Mouse (Mus musculus) ES-Bruce4 (cell line): ENCODE results near the gene Lrrc10b. TPM values are rescaled to one million over a fixed set of nuclear protein-coding genes. Genes with fewer than 3 reads are reported as not detected.
A peak's percentile ranks its signal among the peaks of the same experiment; 100 is the strongest.

ENCODE experiments used
- H3K27ac ChIP-seq: 2 replicates; pipeline ENCODE4 v1.5.1; 2012; ENCODE audit warnings: low read length, inconsistent platforms; ENCODE audit not compliant: insufficient read depth
- H3K27me3 ChIP-seq: 2 replicates; pipeline ENCODE4 v1.6.1; 2012; ENCODE audit warnings: mild to moderate bottlenecking, low read length, inconsistent platforms; ENCODE audit not compliant: control insufficient read depth, poor library complexity, insufficient read depth, severe bottlenecking
- H3K36me3 ChIP-seq: 2 replicates; pipeline ENCODE4 v1.6.1; 2012; ENCODE audit warnings: inconsistent platforms, mild to moderate bottlenecking, low read length, moderate library complexity; ENCODE audit not compliant: control insufficient read depth, poor library complexity, insufficient read depth, severe bottlenecking
- H3K4me1 ChIP-seq: one replicate; pipeline ENCODE4 v1.8.1; 2011; ENCODE audit warnings: low read length; ENCODE audit not compliant: control insufficient read depth, insufficient read depth
- H3K4me3 ChIP-seq: 2 replicates; pipeline ENCODE4 v1.5.1; 2011; ENCODE audit warnings: low read depth, mild to moderate bottlenecking, low read length
- H3K9ac ChIP-seq: 2 replicates; pipeline ENCODE4 v1.6.1; 2012; ENCODE audit warnings: low read depth, mild to moderate bottlenecking, inconsistent platforms; ENCODE audit not compliant: poor library complexity, severe bottlenecking
- H3K9me3 ChIP-seq: replicated peaks from 2 replicates; pipeline ENCODE4 v1.6.1; 2012; ENCODE audit warnings: mild to moderate bottlenecking, low read length, inconsistent platforms; ENCODE audit not compliant: control insufficient read depth, poor library complexity, insufficient read depth, severe bottlenecking
- CTCF ChIP-seq: IDR thresholded peaks from one replicate; pipeline ENCODE4 v1.8.1; 2011; ENCODE audit warnings: low read depth, low read length
- EP300 ChIP-seq: IDR thresholded peaks from 2 replicates; pipeline ENCODE4 v1.6.1; 2011; ENCODE audit warnings: low read depth, low read length; ENCODE audit not compliant: insufficient read depth
- POLR2A ChIP-seq: IDR thresholded peaks from one replicate; pipeline ENCODE4 v1.8.1; 2011; ENCODE audit warnings: low read length; ENCODE audit not compliant: insufficient read depth
- polyA plus RNA-seq: library from polyadenylated mRNA; stranded (reverse); fragments of >200 nt; gene quantifications from 2 replicates; pipeline ENCODE4 v1.2.4, GENCODE M21; 2011; ENCODE audit warnings: low read depth; ENCODE audit not compliant: missing spikeins, insufficient read depth, insufficient read length

Gene Lrrc10b
- polyA plus RNA-seq, 1 experiment, result not detected

DNA sequence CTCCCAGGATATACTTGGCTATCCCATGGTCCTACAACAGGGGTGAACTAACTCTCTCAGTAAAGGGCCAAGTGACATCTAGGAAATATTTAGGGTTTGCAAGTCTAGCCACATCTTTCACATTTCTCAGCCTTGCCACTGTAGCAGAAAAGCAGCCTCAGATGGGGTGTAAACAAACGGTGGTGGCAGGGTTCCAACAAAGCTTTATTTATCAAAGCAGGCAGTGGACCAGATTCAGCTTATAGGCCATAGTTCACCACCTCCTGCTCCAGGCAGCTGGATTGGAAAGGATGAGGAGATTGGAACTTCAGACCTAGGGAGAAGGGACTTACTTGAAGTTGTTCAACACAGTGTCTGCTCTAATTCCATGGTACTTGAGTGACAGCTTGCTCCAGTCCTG is 32.5 kb downstream of the Lrrc10b start:
- peaks cover 3% of the 10 kb centered on the region for H3K4me1 ChIP-seq
- H3K9me3 ChIP-seq, result no peaks in the 10 kb centered on the region
- H3K9ac ChIP-seq, result no peak overlapping the region
- H3K27me3 ChIP-seq, result no peaks in the 10 kb centered on the region
- no peak overlapping the region for H3K4me3 ChIP-seq
- TF ChIP-seq EP300 (no peak), CTCF (no peak)
- H3K27ac ChIP-seq, result no peak overlapping the region
- no peaks in the 10 kb centered on the region for H3K36me3 ChIP-seq

DNA sequence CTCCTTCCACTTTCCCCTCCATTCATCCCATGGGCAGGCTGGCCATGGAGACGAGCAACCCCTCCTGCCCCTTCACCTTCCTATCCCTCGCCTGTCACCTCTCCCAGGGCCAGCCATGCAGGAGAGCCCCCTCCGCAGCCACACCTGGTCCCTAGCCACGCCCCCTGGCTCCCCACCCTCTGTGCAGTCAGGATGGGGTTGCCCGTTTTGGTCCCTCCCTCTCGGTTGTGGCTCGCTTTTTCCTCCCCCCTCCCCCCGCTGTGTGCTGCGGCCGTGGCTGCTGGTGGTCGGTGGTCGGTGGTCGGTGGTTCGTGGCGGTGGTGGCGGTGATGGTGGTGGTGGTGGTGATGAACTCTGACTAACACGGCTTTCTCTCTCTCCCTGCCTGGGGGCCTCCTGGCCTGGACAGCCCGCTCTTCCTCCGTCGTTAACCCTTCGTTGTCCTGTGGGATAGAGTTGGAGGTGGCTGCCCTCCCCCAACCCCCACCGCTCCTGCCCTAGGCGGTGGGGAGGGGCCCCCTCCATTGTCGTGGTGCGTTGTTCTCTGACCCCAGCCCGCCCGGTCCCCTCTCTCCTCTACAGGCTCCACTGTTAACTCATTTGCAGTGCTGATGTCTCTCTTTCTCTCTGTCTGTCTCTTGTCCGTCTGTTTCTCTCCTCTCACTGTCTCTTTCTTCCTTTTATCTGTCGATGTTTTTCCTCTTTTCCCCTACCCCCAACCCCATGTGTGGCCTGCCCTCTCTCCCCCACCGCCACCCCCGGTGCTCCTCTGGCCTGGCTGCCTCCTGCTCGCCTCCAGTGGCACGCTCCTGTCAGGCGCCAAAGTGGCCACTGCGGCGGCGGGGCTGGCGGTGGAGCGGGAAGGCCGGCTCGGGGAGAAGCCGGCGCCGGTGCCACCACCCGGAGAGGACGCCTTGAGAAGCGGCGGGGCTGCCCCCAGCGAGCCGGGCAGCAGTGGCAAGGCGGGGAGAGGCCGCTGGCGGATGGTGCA is 35.0 kb downstream of the Lrrc10b start:
- peak overlapping the region; percentile 35; the same call in 1 of the 2 replicates for H3K9ac ChIP-seq
- no peaks in the 10 kb centered on the region for H3K36me3 ChIP-seq
- TF ChIP-seq EP300, result no peak
- TF ChIP-seq POLR2A, result no peak
- no peak for TF ChIP-seq CTCF
- H3K27ac ChIP-seq, result no peak overlapping the region
- H3K9me3 ChIP-seq, result no peaks in the 10 kb centered on the region
- H3K27me3 ChIP-seq, result no peaks in the 10 kb centered on the region
- peak overlapping the region; percentile 36 for H3K4me3 ChIP-seq
- peaks cover 3% of the 10 kb centered on the region for H3K4me1 ChIP-seq

DNA sequence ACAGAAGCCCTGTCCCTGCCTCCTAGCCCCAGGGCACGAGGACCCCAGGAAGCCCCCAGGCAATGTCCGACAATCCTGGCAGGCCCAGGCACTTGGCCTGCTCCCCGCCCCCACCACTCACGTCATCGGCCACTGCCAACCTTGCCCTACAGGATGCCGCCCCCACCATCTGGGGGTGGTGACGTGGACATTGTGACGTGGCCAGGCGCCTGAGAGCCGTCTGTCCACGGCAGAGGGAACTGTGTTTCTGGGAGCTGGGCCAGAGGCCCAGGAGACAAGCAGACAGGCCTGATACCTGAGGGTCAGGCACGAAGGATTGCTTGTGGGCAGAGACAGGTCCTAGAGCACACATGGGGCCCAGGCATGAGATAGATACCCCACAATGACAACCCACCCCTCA is 39.8 kb downstream of the Lrrc10b start:
- Histone ChIP-seq H3K9ac (no peak overlapping the region), H3K9me3 (no peaks in the 10 kb centered on the region), H3K4me3 (no peak overlapping the region), H3K27me3 (no peaks in the 10 kb centered on the region), H3K27ac (no peak overlapping the region), H3K36me3 (no peaks in the 10 kb centered on the region), H3K4me1 (peaks cover 5% of the 10 kb centered on the region)
- TF ChIP-seq CTCF (no peak), POLR2A (no peak), EP300 (no peak)

DNA sequence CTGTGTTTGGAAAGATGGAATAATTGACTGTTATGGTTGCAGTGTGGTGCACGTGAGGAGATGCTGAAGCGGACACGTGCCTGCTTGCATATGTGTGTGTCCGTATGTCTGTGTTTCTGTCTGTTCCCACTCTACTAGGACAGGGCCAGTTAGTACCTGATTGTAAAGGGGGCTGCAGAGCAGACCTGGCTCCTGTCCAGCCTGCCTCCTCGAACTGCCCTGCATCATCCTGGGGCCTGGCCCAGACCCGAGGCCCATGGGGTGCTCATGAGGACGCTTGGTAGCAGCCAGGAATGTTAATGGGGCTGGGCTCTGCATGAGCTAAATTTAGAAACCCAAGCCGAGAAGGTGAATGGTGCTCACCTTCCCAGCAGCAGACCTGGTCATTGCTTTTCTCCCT is 40.4 kb downstream of the Lrrc10b start:
- Histone ChIP-seq H3K27ac (no peak overlapping the region), H3K4me1 (peaks cover 5% of the 10 kb centered on the region), H3K9ac (no peak overlapping the region)

DNA sequence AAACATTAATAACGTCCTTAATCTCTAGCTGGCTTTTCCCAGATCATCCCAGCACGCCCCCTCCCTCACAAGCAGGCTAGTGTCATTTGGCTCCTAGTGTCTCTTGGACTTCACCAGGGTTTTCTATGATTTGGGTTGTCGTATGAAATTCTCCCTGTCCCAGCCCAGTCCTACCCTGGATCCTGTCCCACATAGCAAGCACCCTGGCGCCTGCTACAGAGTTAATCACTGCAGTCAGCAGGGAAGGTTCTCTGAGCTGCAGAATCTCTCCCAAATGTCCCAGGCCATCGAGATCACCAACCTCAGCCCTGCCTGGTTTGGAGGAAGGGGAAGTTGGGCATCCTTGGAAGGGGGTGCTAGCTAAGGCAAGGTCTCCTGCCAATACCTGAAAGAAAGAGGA is 41.8 kb downstream of the Lrrc10b start:
- H3K36me3 ChIP-seq, result no peaks in the 10 kb centered on the region
- H3K9ac ChIP-seq, result no peak overlapping the region
- H3K4me1 ChIP-seq, result peaks cover 5% of the 10 kb centered on the region
- H3K9me3 ChIP-seq, result no peaks in the 10 kb centered on the region
- TF ChIP-seq EP300 (no peak), POLR2A (no peak), CTCF (no peak)
- H3K27me3 ChIP-seq, result no peaks in the 10 kb centered on the region
- no peak overlapping the region for H3K4me3 ChIP-seq
- no peak overlapping the region for H3K27ac ChIP-seq

More for the DNA sequence above, 40.4 kb downstream of the Lrrc10b start:
- Histone ChIP-seq H3K36me3 (no peaks in the 10 kb centered on the region), H3K27me3 (no peaks in the 10 kb centered on the region), H3K4me3 (no peak overlapping the region), H3K9me3 (no peaks in the 10 kb centered on the region)
- TF ChIP-seq CTCF (no peak), POLR2A (no peak), EP300 (no peak)

DNA sequence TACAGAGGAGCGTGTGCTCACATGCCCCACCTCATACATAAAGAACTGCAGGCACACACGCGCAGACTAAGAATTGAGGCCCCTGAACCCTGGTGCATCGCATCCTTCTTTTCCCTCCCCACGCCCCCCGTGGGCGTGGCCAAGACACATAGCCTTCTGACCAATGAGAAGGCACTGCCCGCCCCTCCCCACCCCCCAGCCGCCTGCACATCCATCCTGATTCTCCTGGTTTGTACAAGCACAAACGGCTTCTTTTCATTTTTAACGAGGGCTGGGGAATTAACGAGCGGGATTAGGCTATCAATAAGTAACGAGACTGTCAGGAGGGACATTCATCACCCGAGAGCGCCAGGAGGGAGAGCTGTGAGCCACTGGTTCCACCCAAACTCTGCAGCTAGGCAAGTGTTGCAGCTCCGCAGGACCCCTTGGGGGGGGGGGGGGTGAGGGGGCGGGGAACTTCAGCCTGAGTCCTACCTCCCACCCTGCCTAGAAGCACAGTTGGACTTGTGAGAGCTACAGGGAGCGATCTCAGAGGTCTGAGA is 43.5 kb downstream of the Lrrc10b start:
- Histone ChIP-seq H3K27ac (no peak overlapping the region), H3K4me3 (peak overlapping the region; percentile 40), H3K9ac (no peak overlapping the region), H3K27me3 (no peaks in the 10 kb centered on the region), H3K36me3 (no peaks in the 10 kb centered on the region), H3K4me1 (peaks cover 5% of the 10 kb centered on the region), H3K9me3 (no peaks in the 10 kb centered on the region)
- TF ChIP-seq POLR2A, result no peak
- TF ChIP-seq CTCF, result no peak
- no peak for TF ChIP-seq EP300

Other genes with a start within 250 kb of the Lrrc10b start
- gene Myrf, start 216.7 kb downstream of the Lrrc10b start, polyA plus RNA-seq, result 15.0 and 15.9 TPM in 2 replicates
- gene Dagla, start 152.6 kb downstream of the Lrrc10b start, polyA plus RNA-seq, result 1.2 and 1.6 TPM in 2 replicates
- gene Syt7, start 68.4 kb downstream of the Lrrc10b start, polyA plus RNA-seq, result 4.1 and 4.9 TPM in 2 replicates
- gene Ppp1r32, start 25.5 kb upstream of the Lrrc10b start, polyA plus RNA-seq, result 0.58 and 1.4 TPM in 2 replicates
- 73.5 and 76.3 TPM in 2 replicates for gene Cpsf7, start 67.8 kb upstream of the Lrrc10b start, polyA plus RNA-seq
- gene Sdhaf2, start 68.7 kb upstream of the Lrrc10b start, polyA plus RNA-seq, result 32.9 and 39.6 TPM in 2 replicates
- 10.4 and 12.2 TPM in 2 replicates for gene Tmem216, start 98.8 kb upstream of the Lrrc10b start, polyA plus RNA-seq
- gene Cyb561a3, start 119.7 kb upstream of the Lrrc10b start, polyA plus RNA-seq, result 11.6 and 13.5 TPM in 2 replicates
- gene Tmem138, start 119.9 kb upstream of the Lrrc10b start, polyA plus RNA-seq, result 25.3 TPM in 2 replicates
- gene Ddb1, start 147.9 kb upstream of the Lrrc10b start, polyA plus RNA-seq, result 876 and 913 TPM in 2 replicates
- 28.1 and 29.0 TPM in 2 replicates for gene Tkfc, start 148.2 kb upstream of the Lrrc10b start, polyA plus RNA-seq
- gene Vwce, start 176.7 kb upstream of the Lrrc10b start, polyA plus RNA-seq, result 1.9 and 2.0 TPM in 2 replicates
- 2.9 and 4.1 TPM in 2 replicates for gene Pga5, start 220.6 kb upstream of the Lrrc10b start, polyA plus RNA-seq
- 11.5 and 12.3 TPM in 2 replicates for gene Vps37c, start 231.3 kb upstream of the Lrrc10b start, polyA plus RNA-seq